ENCODE assay signal across 17 mouse cellular contexts in genomic region chr12:13196146-13196545, GRCm38 (mm10).
"Had no signal": no experiment of that assay in that cellular context is flagged by ENCODE, and none has a peak within 500 bp of the region (broad histone marks: within the 10 kb centered on the region; RNA-seq: fewer than 3 reads in every experiment).

No protein-coding gene starts in this region.

- H3K27me3 ChIP-seq: lung, embryonic 15.5 days; midbrain, embryonic 13.5 days; midbrain, embryonic 15.5 days; neural tube, embryonic 12.5 days; stomach, embryonic 15.5 days had no signal

- H3K4me2 ChIP-seq: lung, embryonic 15.5 days; midbrain, embryonic 11.5 days; midbrain, embryonic 13.5 days; midbrain, embryonic 15.5 days; neural tube, embryonic 12.5 days; stomach, embryonic 15.5 days had no signal

- H3K27ac ChIP-seq: lung, embryonic 15.5 days; macrophage; midbrain, embryonic 13.5 days; midbrain, embryonic 15.5 days; neural tube, embryonic 12.5 days; stomach, embryonic 15.5 days; stomach, postnatal 0 days had no signal

- ATAC-seq: lung, postnatal 0 days; midbrain, embryonic 13.5 days; midbrain, embryonic 15.5 days had no signal

- H3K9me3 ChIP-seq: lung, embryonic 15.5 days; megakaryocyte, embryonic 14.5 days; midbrain, embryonic 13.5 days; midbrain, embryonic 15.5 days; neural tube, embryonic 12.5 days; stomach, embryonic 15.5 days had no signal

- H3K9ac ChIP-seq: lung, embryonic 15.5 days; midbrain, embryonic 13.5 days; midbrain, embryonic 15.5 days; neural tube, embryonic 12.5 days; stomach, embryonic 15.5 days had no signal

- H3K36me3 ChIP-seq: lung, embryonic 15.5 days; midbrain, embryonic 13.5 days; midbrain, embryonic 15.5 days; neural tube, embryonic 12.5 days; stomach, embryonic 15.5 days had no signal

- DNase-seq: lung, adult 2 months; lung, postnatal 14 days; lung, postnatal 36 days; right cerebral cortex, postnatal 14 days; thymus, adult 2 months; thymus, postnatal 25 days; thymus, postnatal 4 days had no signal

- H3K4me3 ChIP-seq: lung, embryonic 15.5 days; megakaryocyte, embryonic 14.5 days; midbrain, embryonic 13.5 days; midbrain, embryonic 15.5 days; neural tube, embryonic 12.5 days; stomach, embryonic 15.5 days had no signal

- H3K4me1 ChIP-seq: lung, embryonic 15.5 days; megakaryocyte, embryonic 14.5 days; midbrain, embryonic 13.5 days; midbrain, embryonic 15.5 days; neural tube, embryonic 12.5 days; stomach, embryonic 15.5 days had no signal
